Mouse (Mus musculus): ENCODE data around the gene Fxyd6.

The Fxyd6 gene

GRCm38 (mm10) chr9:45370117-45370561, at the start of gene Fxyd6:
TSS of gene Fxyd6 (plus strand) at chr9:45370185.
- peak; percentile 81 to 86 for DNase-seq

GRCm38 (mm10) chr9:45321465-45321864, 48.5 kb upstream of the Fxyd6 start:
- DNase-seq = no peak

- no peak for DNase-seq
Observed at GRCm38 (mm10) chr9:45321946-45322430, 48.0 kb upstream of the Fxyd6 start.

GRCm38 (mm10) chr9:45326390-45326789, 43.6 kb upstream of the Fxyd6 start:
- DNase-seq = no peak

- peak in 1 of 2 experiments; percentile 10 for DNase-seq
Observed at GRCm38 (mm10) chr9:45328263-45328662, 41.7 kb upstream of the Fxyd6 start.

- DNase-seq = no peak
Observed at GRCm38 (mm10) chr9:45329577-45329976, 40.4 kb upstream of the Fxyd6 start.

- DNase-seq = no peak
Observed at GRCm38 (mm10) chr9:45337406-45337805, 32.6 kb upstream of the Fxyd6 start.

GRCm38 (mm10) chr9:45343066-45343465, 26.9 kb upstream of the Fxyd6 start:
- DNase-seq = no peak

GRCm38 (mm10) chr9:45345516-45345915, 24.5 kb upstream of the Fxyd6 start:
- peak; percentile 22 to 41 for DNase-seq

- DNase-seq = no peak
Observed at GRCm38 (mm10) chr9:45346276-45346675, 23.7 kb upstream of the Fxyd6 start.

GRCm38 (mm10) chr9:45348560-45348959, 21.4 kb upstream of the Fxyd6 start:
- DNase-seq = no peak

- no peak for DNase-seq
Observed at GRCm38 (mm10) chr9:45349181-45349580, 20.8 kb upstream of the Fxyd6 start.

GRCm38 (mm10) chr9:45349851-45350250, 20.1 kb upstream of the Fxyd6 start:
- no peak for DNase-seq

GRCm38 (mm10) chr9:45355192-45355591, 14.8 kb upstream of the Fxyd6 start:
- DNase-seq = no peak

- no peak for DNase-seq
Observed at GRCm38 (mm10) chr9:45358356-45358755, 11.6 kb upstream of the Fxyd6 start.

- DNase-seq = no peak
Observed at GRCm38 (mm10) chr9:45362051-45362461, 7.9 kb upstream of the Fxyd6 start.

- no peak for DNase-seq
Observed at GRCm38 (mm10) chr9:45363639-45364214, 6.3 kb upstream of the Fxyd6 start.

- DNase-seq = no peak
Observed at GRCm38 (mm10) chr9:45367716-45368115, 2.3 kb upstream of the Fxyd6 start.

- DNase-seq = no peak
Observed at GRCm38 (mm10) chr9:45368341-45368901, 1.6 kb upstream of the Fxyd6 start.

- peak in 1 of 2 experiments; percentile 39 for DNase-seq
Observed at GRCm38 (mm10) chr9:45370616-45371336, 791 bp downstream of the Fxyd6 start.

- no peak for DNase-seq
Observed at GRCm38 (mm10) chr9:45371337-45371707, 1.3 kb downstream of the Fxyd6 start.

GRCm38 (mm10) chr9:45373896-45374295, 3.9 kb downstream of the Fxyd6 start:
- DNase-seq = no peak

GRCm38 (mm10) chr9:45374988-45375502, 5.1 kb downstream of the Fxyd6 start:
- DNase-seq = no peak

GRCm38 (mm10) chr9:45376427-45376826, 6.4 kb downstream of the Fxyd6 start:
- no peak for DNase-seq

All from kidney, postnatal 4 days (tissue).